Mouse (Mus musculus) forebrain, embryonic 15.5 days (tissue): Measurements from ENCODE around the gene Foxp1. TPM values are rescaled to one million over a fixed set of nuclear protein-coding genes. Genes with fewer than 3 reads are reported as not detected.

Experiments
- ATAC-seq: fragments of 200-750 bp; cut with Nextera tagmentation; replicated peaks from 2 replicates; pipeline ENCODE4 v1.8.0; 2017; ENCODE audit warnings: mild to moderate bottlenecking, moderate TSS enrichment, moderate library complexity
- H3K27ac ChIP-seq: fragments of 300-500 bp; sonication (generic); replicated peaks from 2 replicates; pipeline ENCODE4 v1.5.1; 2015; ENCODE audit warnings: mild to moderate bottlenecking, inconsistent platforms
- H3K27me3 ChIP-seq: fragments of 300-500 bp; sonication (generic); 2 replicates; pipeline ENCODE4 v1.6.1; 2015; ENCODE audit warnings: inconsistent platforms
- H3K36me3 ChIP-seq: fragments of 300-500 bp; sonication (generic); 2 replicates; pipeline ENCODE4 v1.6.1; 2015; ENCODE audit warnings: mild to moderate bottlenecking, inconsistent platforms
- H3K4me1 ChIP-seq: fragments of 300-500 bp; sonication (generic); 2 replicates; pipeline ENCODE4 v1.6.1; 2015; ENCODE audit warnings: inconsistent platforms
- H3K4me2 ChIP-seq: fragments of 300-500 bp; sonication (generic); replicated peaks from 2 replicates; pipeline ENCODE4 v1.6.1; 2015; ENCODE audit warnings: mild to moderate bottlenecking, inconsistent platforms
- H3K4me3 ChIP-seq: fragments of 300-500 bp; sonication (generic); 2 replicates; pipeline ENCODE4 v1.5.1; 2015; ENCODE audit warnings: mild to moderate bottlenecking, inconsistent platforms
- H3K9ac ChIP-seq: fragments of 300-500 bp; sonication (generic); replicated peaks from 2 replicates; pipeline ENCODE4 v1.6.1; 2015; ENCODE audit warnings: mild to moderate bottlenecking, inconsistent platforms
- H3K9me3 ChIP-seq: fragments of 300-500 bp; sonication (generic); 2 replicates; pipeline ENCODE4 v1.6.1; 2016; ENCODE audit warnings: inconsistent platforms
- WGBS: fragments of 180-500 bp; shearing (Covaris S2); methylation state at CpG from one replicate; pipeline ENCODE4 v1.1.7; 2015; ENCODE audit warnings: mixed read lengths; 5-methylcytosine and 5-hydroxymethylcytosine counted together
- polyA plus RNA-seq: library from polyadenylated mRNA; unstranded; fragments of >200 nt; fragmentation: Nextera tagmentation; extraction: Ambion mirVana; gene quantifications from 2 replicates; pipeline ENCODE4 v1.2.1, GENCODE M21; 2015

Foxp1 gene
- polyA plus RNA-seq, 1 experiment from 2014 or later: 102 TPM

GRCm38 (mm10) chr6:98977806-98978205, 544.7 kb downstream of the Foxp1 start:
- ATAC-seq: no peak
- Histone ChIP-seq H3K9me3 (no peaks in the 10 kb centered on the region), H3K27ac (no peak overlapping the region), H3K27me3 (no peaks in the 10 kb centered on the region), H3K4me2 (no peak overlapping the region), H3K36me3 (peaks cover 4% of the 10 kb centered on the region; the same call in 1 of the 2 replicates), H3K9ac (no peak overlapping the region), H3K4me1 (no peaks in the 10 kb centered on the region), H3K4me3 (no peak overlapping the region)
- 97% methylated on average over 4 of the region's 4 CpGs for WGBS

- no peak overlapping the region for H3K4me2 ChIP-seq
- no peaks in the 10 kb centered on the region for H3K27me3 ChIP-seq
- H3K9ac ChIP-seq: no peak overlapping the region
- H3K27ac ChIP-seq: no peak overlapping the region
- whole genome bisulfite sequencing: 91% methylated on average over 6 of the region's 6 CpGs
- peaks cover 4% of the 10 kb centered on the region; the same call in 1 of the 2 replicates for H3K36me3 ChIP-seq
- ATAC-seq: no peak
- no peaks in the 10 kb centered on the region for H3K9me3 ChIP-seq
- H3K4me3 ChIP-seq: no peak overlapping the region
- no peaks in the 10 kb centered on the region for H3K4me1 ChIP-seq
Observed at GRCm38 (mm10) chr6:98975918-98976317, 546.6 kb downstream of the Foxp1 start.

DNA sequence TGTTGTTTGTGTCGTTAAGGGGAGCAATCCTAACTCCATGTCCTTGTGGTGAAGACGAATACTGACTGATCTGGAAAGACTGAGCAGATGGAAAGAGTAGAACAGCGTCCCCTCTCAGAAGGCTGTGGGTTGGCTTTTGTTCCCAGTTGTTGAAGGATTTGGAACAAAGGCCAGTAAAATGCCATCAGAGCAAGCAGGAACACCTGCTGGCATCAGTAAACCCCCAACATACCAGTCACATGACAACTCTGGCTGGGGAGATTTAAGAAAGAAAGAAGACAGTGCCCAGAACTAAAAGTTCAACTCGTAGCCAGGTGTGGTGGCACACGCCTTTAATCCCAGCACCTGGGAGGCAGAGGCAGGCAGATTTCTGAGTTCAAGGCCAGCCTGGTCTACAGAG, 549.1 kb downstream of the Foxp1 start:
- Histone ChIP-seq H3K9me3 (no peaks in the 10 kb centered on the region), H3K4me2 (no peak overlapping the region), H3K36me3 (peaks cover 4% of the 10 kb centered on the region; the same call in 1 of the 2 replicates), H3K9ac (no peak overlapping the region), H3K4me1 (peaks cover 13% of the 10 kb centered on the region), H3K4me3 (no peak overlapping the region), H3K27ac (no peak overlapping the region), H3K27me3 (no peaks in the 10 kb centered on the region)
- no peak for ATAC-seq
- 73% methylated on average over 5 of the region's 5 CpGs for WGBS

DNA sequence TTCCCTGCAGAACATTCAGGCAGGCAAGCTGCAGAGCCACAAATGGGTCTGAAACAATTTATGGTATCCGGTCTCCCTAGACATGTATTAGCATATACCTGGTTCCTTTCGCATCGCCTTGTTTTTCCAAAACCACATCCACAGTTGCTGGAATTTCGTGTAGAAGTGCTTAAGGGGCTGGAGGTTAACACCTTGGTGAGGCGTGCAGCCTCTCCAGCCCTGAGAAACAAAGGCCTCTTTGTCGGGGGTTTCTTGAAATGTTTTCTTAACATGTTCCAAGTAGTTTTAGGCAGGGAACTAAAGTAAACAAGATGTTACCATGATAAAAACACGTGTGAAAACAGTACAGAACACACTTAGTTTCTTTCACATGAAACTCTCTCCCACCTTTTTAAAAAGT, 550.1 kb downstream of the Foxp1 start:
- no peak overlapping the region for H3K27ac ChIP-seq
- no peaks in the 10 kb centered on the region for H3K27me3 ChIP-seq
- 58% methylated on average over 7 of the region's 7 CpGs for WGBS
- H3K36me3 ChIP-seq: peaks cover 4% of the 10 kb centered on the region; the same call in 1 of the 2 replicates
- no peak overlapping the region for H3K4me2 ChIP-seq
- no peak overlapping the region for H3K9ac ChIP-seq
- no peak overlapping the region for H3K4me3 ChIP-seq
- no peak for ATAC-seq
- H3K9me3 ChIP-seq: no peaks in the 10 kb centered on the region
- peaks cover 13% of the 10 kb centered on the region for H3K4me1 ChIP-seq

GRCm38 (mm10) chr6:98959333-98959732, 563.2 kb downstream of the Foxp1 start:
- Histone ChIP-seq H3K9me3 (no peaks in the 10 kb centered on the region), H3K27me3 (no peaks in the 10 kb centered on the region), H3K4me2 (no peak overlapping the region), H3K27ac (no peak overlapping the region), H3K4me1 (no peaks in the 10 kb centered on the region), H3K4me3 (no peak overlapping the region), H3K36me3 (no peaks in the 10 kb centered on the region), H3K9ac (no peak overlapping the region)
- WGBS: 89% methylated on average over 6 of the region's 6 CpGs
- ATAC-seq: no peak

DNA sequence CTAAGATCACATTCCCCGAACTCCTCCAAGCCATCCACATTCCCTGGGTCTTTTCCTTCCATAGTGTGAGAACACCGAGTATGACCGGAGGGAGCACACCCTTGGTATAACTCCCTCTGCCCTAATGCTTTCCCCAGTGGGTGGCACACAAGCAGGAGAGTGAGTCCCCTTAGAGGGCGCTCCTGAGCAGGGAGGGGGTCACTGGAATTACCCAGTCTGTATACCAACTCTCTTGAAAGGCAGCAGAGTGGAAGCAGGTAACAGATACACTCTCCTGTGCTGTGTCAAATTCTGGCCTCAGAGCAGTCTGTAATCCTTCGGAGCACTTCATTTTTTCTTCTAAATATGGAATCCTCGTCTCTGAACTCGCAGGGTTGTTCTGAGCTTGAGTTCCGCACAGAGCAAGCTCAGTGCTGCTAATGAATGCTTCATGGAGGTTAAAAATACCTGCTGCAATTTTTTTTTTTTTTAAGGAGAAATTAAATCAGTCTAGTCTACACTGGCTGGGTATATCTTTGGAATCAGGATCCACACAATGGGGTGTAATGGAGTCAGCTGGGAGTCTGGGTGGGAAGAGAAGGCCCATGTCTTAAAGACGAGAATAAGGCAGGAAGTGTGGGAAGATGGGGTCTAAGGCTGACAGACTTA, 565.9 kb downstream of the Foxp1 start:
- Histone ChIP-seq H3K27me3 (no peaks in the 10 kb centered on the region), H3K36me3 (no peaks in the 10 kb centered on the region), H3K4me3 (no peak overlapping the region), H3K4me1 (0 out of 2 replicates have a peak, but pooled peaks cover 2% of the 10 kb centered on the region), H3K9ac (no peak overlapping the region), H3K9me3 (no peaks in the 10 kb centered on the region), H3K4me2 (no peak overlapping the region), H3K27ac (no peak overlapping the region)
- ATAC-seq: no peak
- WGBS: 85% methylated on average over 9 of the region's 9 CpGs

GRCm38 (mm10) chr6:98955706-98956105, 566.8 kb downstream of the Foxp1 start:
- no peak overlapping the region for H3K4me2 ChIP-seq
- ATAC-seq: no peak
- no peak overlapping the region for H3K4me3 ChIP-seq
- no peaks in the 10 kb centered on the region for H3K36me3 ChIP-seq
- H3K9me3 ChIP-seq: no peaks in the 10 kb centered on the region
- 73% methylated on average over 6 of the region's 6 CpGs for WGBS
- no peak overlapping the region for H3K9ac ChIP-seq
- H3K27ac ChIP-seq: no peak overlapping the region
- H3K4me1 ChIP-seq: 0 out of 2 replicates have a peak, but pooled peaks cover 2% of the 10 kb centered on the region
- no peaks in the 10 kb centered on the region for H3K27me3 ChIP-seq

DNA sequence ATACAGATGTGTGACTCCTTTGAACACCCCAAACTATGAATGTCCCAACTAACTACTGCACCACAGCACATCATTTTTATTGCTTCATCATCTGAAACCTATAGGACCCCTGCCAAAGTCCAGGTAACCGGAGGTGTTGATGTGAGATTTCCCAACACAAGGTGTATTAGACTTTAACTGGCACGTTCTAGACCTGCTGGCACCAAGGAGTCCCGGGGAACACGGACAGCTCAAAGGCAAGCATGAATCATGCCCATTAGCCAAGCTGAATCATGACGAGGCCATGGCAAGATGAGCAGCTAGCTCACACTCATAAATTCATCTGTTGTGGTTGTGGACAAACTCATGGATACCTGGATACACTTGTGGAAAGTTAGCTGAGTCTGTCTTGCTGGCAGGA, 568.1 kb downstream of the Foxp1 start:
- Histone ChIP-seq H3K27ac (no peak overlapping the region), H3K27me3 (no peaks in the 10 kb centered on the region), H3K9me3 (no peaks in the 10 kb centered on the region), H3K4me1 (peaks cover 9% of the 10 kb centered on the region), H3K4me3 (no peak overlapping the region), H3K4me2 (no peak overlapping the region), H3K9ac (no peak overlapping the region), H3K36me3 (no peaks in the 10 kb centered on the region)
- no peak for ATAC-seq
- WGBS: 96% methylated on average over 5 of the region's 5 CpGs

DNA sequence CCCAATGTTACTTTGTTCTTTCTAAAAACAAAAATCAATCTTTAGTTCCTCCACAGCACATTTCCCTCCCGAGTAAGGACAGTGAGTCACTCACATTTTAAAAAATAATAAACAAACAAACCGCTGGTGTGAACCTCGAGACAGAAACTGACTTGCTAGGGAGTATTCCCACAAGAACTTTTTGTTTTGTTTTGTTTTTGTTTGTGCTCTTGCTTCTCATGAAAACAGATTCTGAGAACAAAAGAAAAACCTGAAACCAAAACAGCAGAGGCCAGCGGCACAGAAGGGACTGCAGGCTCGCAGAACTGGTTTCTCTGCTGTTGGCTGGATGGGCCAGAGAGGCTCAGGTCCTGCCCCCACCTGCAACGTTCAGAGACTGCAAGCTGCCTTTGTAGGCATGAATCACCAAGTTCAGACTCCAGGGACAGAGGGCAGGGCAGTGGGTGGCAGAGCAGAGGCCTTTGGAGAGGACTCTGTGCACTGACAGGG, 572.8 kb downstream of the Foxp1 start:
- no peak overlapping the region for H3K4me2 ChIP-seq
- no peaks in the 10 kb centered on the region for H3K9me3 ChIP-seq
- H3K9ac ChIP-seq: no peak overlapping the region
- H3K4me1 ChIP-seq: peaks cover 32% of the 10 kb centered on the region
- ATAC-seq: no peak
- no peaks in the 10 kb centered on the region for H3K36me3 ChIP-seq
- peak overlapping the region; percentile 38; the same call in 1 of the 2 replicates for H3K27ac ChIP-seq
- no peak overlapping the region for H3K4me3 ChIP-seq
- WGBS: 23% methylated on average over 6 of the region's 6 CpGs
- H3K27me3 ChIP-seq: 0 out of 2 replicates have a peak, but pooled peaks cover 4% of the 10 kb centered on the region

- Histone ChIP-seq H3K4me2 (no peak overlapping the region), H3K27me3 (0 out of 2 replicates have a peak, but pooled peaks cover 4% of the 10 kb centered on the region), H3K36me3 (peaks cover 1% of the 10 kb centered on the region; the same call in 1 of the 2 replicates), H3K9me3 (no peaks in the 10 kb centered on the region), H3K9ac (no peak overlapping the region), H3K27ac (no peak overlapping the region), H3K4me3 (no peak overlapping the region), H3K4me1 (peaks cover 32% of the 10 kb centered on the region)
- ATAC-seq: no peak
- 36% methylated on average over 7 of the region's 7 CpGs for WGBS
Observed at GRCm38 (mm10) chr6:98949286-98949685, 573.2 kb downstream of the Foxp1 start.

DNA sequence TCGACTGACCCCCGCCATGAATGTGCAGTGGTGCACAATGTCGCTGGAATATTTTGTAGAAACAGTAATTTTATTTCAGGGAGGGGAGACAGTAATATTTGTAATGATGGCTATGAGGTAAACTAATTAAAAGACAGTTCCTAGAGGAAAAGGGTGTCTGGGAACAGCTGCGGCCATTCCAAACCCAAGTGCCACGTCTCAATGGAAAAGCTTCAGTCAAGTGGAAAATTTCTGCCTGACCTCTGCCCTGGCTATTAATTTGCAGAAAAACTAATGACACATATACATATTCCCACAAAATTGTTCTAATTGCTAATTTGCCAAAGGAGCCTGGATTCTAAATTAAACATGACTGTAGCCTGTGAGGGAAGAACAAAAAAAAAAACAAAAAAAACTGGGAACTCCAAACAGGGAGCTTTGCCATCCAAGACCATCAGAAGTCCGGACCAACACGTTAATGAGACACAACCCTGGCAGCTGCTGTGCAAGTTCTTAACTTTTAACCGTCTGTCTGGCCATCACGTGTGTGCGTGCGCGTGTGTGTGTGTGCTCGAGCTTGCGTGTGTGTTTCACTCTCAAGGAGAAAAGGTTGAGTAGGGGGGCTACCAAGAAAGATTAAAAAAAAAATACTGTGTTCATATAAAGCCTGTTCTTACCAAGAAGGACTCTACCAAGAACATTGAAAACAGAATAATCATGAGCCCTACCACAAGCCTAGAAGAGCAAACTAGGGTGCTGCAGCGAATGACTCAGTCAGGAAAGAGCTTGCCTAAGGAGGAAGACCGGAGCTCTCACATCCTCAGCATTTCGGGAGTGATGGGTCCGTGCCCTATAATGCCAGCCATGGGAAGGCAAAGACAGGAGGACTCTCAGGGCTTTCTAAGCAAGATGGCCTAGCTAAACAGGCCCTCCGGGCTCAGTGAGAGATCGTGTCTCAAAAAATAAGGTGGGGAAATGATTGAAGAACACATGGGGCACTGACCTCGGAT, 574.1 kb downstream of the Foxp1 start:
- 0 out of 2 replicates have a peak overlapping the region, but pooled peaks have one; percentile 8 for H3K27ac ChIP-seq
- no peak overlapping the region for H3K4me3 ChIP-seq
- no peak overlapping the region for H3K9ac ChIP-seq
- peaks cover 6% of the 10 kb centered on the region; the same call in 1 of the 2 replicates for H3K36me3 ChIP-seq
- no peak overlapping the region for H3K4me2 ChIP-seq
- H3K9me3 ChIP-seq: no peaks in the 10 kb centered on the region
- 32% methylated on average over 21 of the region's 21 CpGs for WGBS
- peaks cover 32% of the 10 kb centered on the region for H3K4me1 ChIP-seq
- peak; percentile 38; the same call in 1 of the 2 replicates for ATAC-seq
- H3K27me3 ChIP-seq: 0 out of 2 replicates have a peak, but pooled peaks cover 4% of the 10 kb centered on the region
